Mouse (Mus musculus): Measurements from ENCODE around the gene Mcm8. TPM values are rescaled to one million over a fixed set of nuclear protein-coding genes. Genes with fewer than 3 reads are reported as not detected.

Gene Mcm8
- polyA plus RNA-seq (2015; fragmentation: Nextera tagmentation; extraction: Ambion mirVana): 8.7 and 10.0 TPM in 2 replicates

DNA sequence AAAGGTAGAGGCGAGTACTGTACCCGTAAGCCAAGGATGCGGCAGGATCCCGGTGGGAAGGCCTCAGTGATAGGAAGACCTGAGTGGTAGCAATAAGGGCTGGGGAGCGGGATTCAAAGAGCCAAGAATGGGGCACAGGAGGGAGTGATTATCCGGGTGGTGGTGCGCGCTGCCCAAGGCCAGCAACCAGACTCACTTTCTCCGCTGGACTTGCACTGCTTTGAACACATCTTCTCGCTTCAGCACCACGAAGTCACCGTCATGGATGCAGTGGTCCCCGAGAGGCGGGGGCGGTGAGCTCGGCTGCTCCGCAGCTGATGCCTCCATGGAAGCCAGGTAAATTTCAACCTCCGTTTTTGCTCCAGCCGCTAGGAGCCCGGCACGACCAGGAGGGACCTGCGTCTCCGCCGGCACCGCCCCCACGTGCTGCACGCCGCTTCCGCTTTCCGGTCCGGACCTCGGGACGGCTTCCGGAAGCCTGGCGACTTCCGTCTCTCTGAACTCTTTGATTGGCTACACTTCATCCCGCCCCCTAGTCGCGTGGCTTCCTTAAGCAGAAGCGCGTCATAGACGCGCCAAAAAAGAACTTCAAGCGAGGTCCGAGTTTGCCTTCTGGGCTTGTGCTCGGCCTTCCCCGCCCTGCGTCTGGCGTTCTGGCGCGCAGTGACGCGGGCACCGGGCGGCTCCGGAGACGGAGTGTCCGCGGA is at the start of gene Mcm8, which contains the start of gene Trmt6:
Gene Mcm8, plus strand, starts transcription at position 534 of the 707 bp plus-strand sequence.
Gene Trmt6, minus strand, starts transcription at position 448 of the 707 bp plus-strand sequence.
- Histone ChIP-seq H3K4me2 (ENCODE audit: low read depth, low read length) (peak within 1 kb of the TSS; percentile 82), H3K4me1 (ENCODE audit: control insufficient read depth, insufficient read depth, low read length) (peaks cover 5% of the 10 kb centered on the region; the same call in 1 of the 2 replicates), H3K27me3 (ENCODE audit: control insufficient read depth, insufficient read depth, low read length) (no peaks in the 10 kb centered on the region), H3K4me3 (ENCODE audit: low read length) (peak within 1 kb of the TSS; percentile 83), H3K36me3 (ENCODE audit: control insufficient read depth, insufficient read depth) (peaks cover 13% of the 10 kb centered on the region; the same call in 1 of the 2 replicates), H3K9ac (ENCODE audit: low read length) (peak within 1 kb of the TSS; percentile 80), H3K9me3 (replicated peaks; ENCODE audit: control insufficient read depth, low read length) (no peaks in the 10 kb centered on the region), H3K27ac (ENCODE audit: low read length) (peak within 1 kb of the TSS; percentile 65)
- under 1% methylated on average over 59 of the region's 59 CpGs for WGBS
- ATAC-seq (replicated peaks; ENCODE audit: extremely low read depth, insufficient read depth, low FRiP score): peak; percentile 100

DNA sequence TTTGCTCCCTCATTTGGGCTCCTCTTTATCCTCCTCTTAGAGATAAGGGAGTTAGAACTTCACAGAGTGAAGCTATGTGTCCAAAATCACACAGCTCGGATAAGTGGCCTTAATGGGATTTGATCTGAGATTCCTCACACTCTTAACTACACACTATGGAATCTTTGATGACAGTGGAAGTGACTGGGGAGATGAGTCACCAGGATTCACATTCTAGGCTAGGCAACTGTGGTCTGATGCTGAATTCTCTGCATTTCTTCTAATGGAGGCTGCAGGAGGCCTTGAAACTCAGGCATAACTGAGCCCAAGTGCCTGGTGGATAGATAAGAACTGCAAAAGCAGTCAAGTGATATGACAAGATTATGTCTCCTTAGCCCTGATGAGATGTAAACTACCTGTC is 45.1 kb upstream of the Mcm8 start:
- Histone ChIP-seq H3K4me3 (ENCODE audit: low read length) (no peak overlapping the region), H3K27me3 (ENCODE audit: control insufficient read depth, insufficient read depth, low read length) (no peaks in the 10 kb centered on the region), H3K4me2 (ENCODE audit: low read depth, low read length) (no peak overlapping the region), H3K4me1 (ENCODE audit: control insufficient read depth, insufficient read depth, low read length) (no peaks in the 10 kb centered on the region), H3K9me3 (replicated peaks; ENCODE audit: control insufficient read depth, low read length) (no peaks in the 10 kb centered on the region), H3K36me3 (ENCODE audit: control insufficient read depth, insufficient read depth) (no peaks in the 10 kb centered on the region), H3K27ac (ENCODE audit: low read length) (no peak overlapping the region), H3K9ac (ENCODE audit: low read length) (no peak overlapping the region)
- 26% methylated on average over 1 of the region's 1 CpGs for WGBS
- ATAC-seq (replicated peaks; ENCODE audit: extremely low read depth, insufficient read depth, low FRiP score): no peak

- H3K9ac ChIP-seq (ENCODE audit: low read length): no peak within 1 kb of the TSS
- peak within 1 kb of the TSS; percentile 82 for H3K4me2 ChIP-seq (ENCODE audit: low read depth, low read length)
- peaks cover 5% of the 10 kb centered on the region for H3K4me1 ChIP-seq (ENCODE audit: control insufficient read depth, insufficient read depth, low read length)
- no peak for ATAC-seq (replicated peaks; ENCODE audit: extremely low read depth, insufficient read depth, low FRiP score)
- no peaks in the 10 kb centered on the region for H3K9me3 ChIP-seq (replicated peaks; ENCODE audit: control insufficient read depth, low read length)
- H3K36me3 ChIP-seq (ENCODE audit: control insufficient read depth, insufficient read depth): no peaks in the 10 kb centered on the region
- H3K27me3 ChIP-seq (ENCODE audit: control insufficient read depth, insufficient read depth, low read length): peaks cover 7% of the 10 kb centered on the region
- 16% methylated on average over 4 of the region's 4 CpGs for WGBS
- no peak within 1 kb of the TSS for H3K27ac ChIP-seq (ENCODE audit: low read length)
- peak within 1 kb of the TSS; percentile 48 for H3K4me3 ChIP-seq (ENCODE audit: low read length)
Observed at GRCm38 (mm10) chr2:132780978-132781377, 35.0 kb upstream of the Mcm8 start, which contains the start of gene Chgb. Chgb (plus strand) TSS chr2:132781278.

DNA sequence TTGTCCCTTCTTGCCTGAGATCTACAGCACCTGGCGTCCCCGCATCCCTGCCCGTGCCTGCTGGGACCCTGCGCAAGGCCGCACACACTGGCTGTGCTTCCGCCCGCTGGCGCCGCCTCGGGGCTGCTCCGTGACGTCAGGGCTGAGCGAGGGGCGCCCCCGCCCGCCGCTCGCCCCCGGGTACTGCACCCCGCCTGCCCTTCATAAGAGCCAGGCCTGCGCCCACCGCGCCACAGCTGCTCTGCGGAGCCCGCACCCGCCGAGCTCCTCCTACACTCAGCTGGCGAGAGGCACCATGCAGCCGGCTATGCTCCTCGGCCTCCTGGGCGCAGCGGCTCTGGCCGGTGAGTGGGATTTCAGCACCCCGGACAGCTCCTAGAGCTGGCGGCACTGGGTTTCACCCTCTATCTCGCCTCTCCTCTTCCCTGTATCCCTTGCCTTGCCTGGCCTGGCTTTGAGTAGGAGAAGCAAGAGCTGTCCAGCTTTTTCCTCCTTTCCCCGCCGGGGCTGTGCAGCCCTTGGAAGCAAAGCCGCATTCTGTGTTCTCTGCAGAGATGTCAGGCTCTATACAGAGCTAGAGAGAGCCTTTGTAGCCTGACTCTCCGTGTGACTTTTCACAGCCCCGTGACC is 34.4 kb upstream of the Mcm8 start:
- no peaks in the 10 kb centered on the region for H3K36me3 ChIP-seq (ENCODE audit: control insufficient read depth, insufficient read depth)
- H3K27me3 ChIP-seq (ENCODE audit: control insufficient read depth, insufficient read depth, low read length): peaks cover 7% of the 10 kb centered on the region
- peak overlapping the region; percentile 48 for H3K4me3 ChIP-seq (ENCODE audit: low read length)
- under 1% methylated on average over 41 of the region's 41 CpGs for WGBS
- H3K4me2 ChIP-seq (ENCODE audit: low read depth, low read length): peak overlapping the region; percentile 82
- H3K27ac ChIP-seq (ENCODE audit: low read length): no peak overlapping the region
- no peaks in the 10 kb centered on the region for H3K9me3 ChIP-seq (replicated peaks; ENCODE audit: control insufficient read depth, low read length)
- ATAC-seq (replicated peaks; ENCODE audit: extremely low read depth, insufficient read depth, low FRiP score): peak; percentile 99
- peaks cover 5% of the 10 kb centered on the region for H3K4me1 ChIP-seq (ENCODE audit: control insufficient read depth, insufficient read depth, low read length)
- H3K9ac ChIP-seq (ENCODE audit: low read length): no peak overlapping the region

- H3K36me3 ChIP-seq (ENCODE audit: control insufficient read depth, insufficient read depth): no peaks in the 10 kb centered on the region
- no peaks in the 10 kb centered on the region for H3K9me3 ChIP-seq (replicated peaks; ENCODE audit: control insufficient read depth, low read length)
- H3K4me2 ChIP-seq (ENCODE audit: low read depth, low read length): no peak overlapping the region
- no peak for ATAC-seq (replicated peaks; ENCODE audit: extremely low read depth, insufficient read depth, low FRiP score)
- no peak overlapping the region for H3K4me3 ChIP-seq (ENCODE audit: low read length)
- H3K27me3 ChIP-seq (ENCODE audit: control insufficient read depth, insufficient read depth, low read length): peaks cover 7% of the 10 kb centered on the region
- H3K4me1 ChIP-seq (ENCODE audit: control insufficient read depth, insufficient read depth, low read length): peaks cover 5% of the 10 kb centered on the region
- H3K27ac ChIP-seq (ENCODE audit: low read length): no peak overlapping the region
- WGBS: 73% methylated on average over 6 of the region's 6 CpGs
- no peak overlapping the region for H3K9ac ChIP-seq (ENCODE audit: low read length)
Observed at GRCm38 (mm10) chr2:132784039-132784438, 31.9 kb upstream of the Mcm8 start.

DNA sequence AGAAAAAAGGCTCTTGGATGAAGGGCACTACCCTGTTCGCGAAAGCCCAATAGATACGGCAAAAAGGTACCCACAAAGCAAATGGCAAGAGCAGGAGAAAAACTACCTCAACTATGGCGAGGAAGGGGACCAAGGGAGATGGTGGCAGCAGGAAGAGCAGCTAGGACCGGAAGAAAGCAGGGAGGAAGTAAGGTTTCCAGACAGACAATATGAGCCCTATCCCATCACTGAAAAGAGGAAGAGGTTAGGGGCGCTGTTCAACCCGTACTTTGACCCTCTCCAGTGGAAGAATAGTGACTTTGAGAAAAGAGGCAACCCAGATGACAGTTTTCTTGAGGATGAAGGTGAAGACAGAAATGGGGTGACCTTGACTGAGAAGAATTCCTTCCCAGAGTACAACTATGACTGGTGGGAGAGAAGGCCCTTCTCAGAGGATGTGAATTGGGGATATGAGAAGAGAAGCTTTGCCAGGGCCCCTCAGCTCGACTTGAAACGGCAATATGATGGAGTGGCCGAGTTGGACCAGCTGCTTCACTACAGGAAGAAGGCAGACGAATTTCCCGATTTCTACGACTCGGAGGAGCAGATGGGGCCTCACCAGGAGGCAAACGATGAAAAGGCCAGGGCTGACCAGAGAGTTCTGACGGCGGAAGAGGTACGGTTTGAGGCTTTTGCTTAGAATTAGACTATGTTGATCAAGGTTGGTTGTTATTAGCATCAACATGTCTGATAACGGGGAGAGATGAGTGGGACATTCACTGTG is 22.3 kb upstream of the Mcm8 start:
- WGBS: 81% methylated on average over 19 of the region's 19 CpGs
- H3K9me3 ChIP-seq (replicated peaks; ENCODE audit: control insufficient read depth, low read length): no peaks in the 10 kb centered on the region
- H3K9ac ChIP-seq (ENCODE audit: low read length): no peak overlapping the region
- H3K4me1 ChIP-seq (ENCODE audit: control insufficient read depth, insufficient read depth, low read length): no peaks in the 10 kb centered on the region
- no peak overlapping the region for H3K27ac ChIP-seq (ENCODE audit: low read length)
- H3K27me3 ChIP-seq (ENCODE audit: control insufficient read depth, insufficient read depth, low read length): no peaks in the 10 kb centered on the region
- no peaks in the 10 kb centered on the region for H3K36me3 ChIP-seq (ENCODE audit: control insufficient read depth, insufficient read depth)
- no peak for ATAC-seq (replicated peaks; ENCODE audit: extremely low read depth, insufficient read depth, low FRiP score)
- H3K4me3 ChIP-seq (ENCODE audit: low read length): no peak overlapping the region
- H3K4me2 ChIP-seq (ENCODE audit: low read depth, low read length): no peak overlapping the region

DNA sequence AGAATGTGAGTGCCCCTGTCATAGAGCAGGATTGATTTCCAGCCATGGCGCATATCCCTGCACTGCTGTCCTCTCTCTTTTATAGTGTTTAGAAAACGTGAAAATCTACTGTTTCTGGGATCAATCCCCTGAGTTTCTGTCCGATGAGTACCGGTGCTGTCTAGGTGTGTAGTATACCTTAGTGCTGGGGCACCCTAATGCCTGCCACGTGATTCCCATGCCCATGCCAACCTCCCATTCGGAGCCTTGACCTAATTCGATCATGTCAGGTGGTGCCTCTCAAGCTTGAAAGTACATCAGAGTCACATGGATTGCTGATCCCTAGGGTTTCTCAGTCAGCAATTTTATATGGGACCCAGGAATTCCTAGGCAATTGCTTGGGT is 21.7 kb upstream of the Mcm8 start:
- H3K36me3 ChIP-seq (ENCODE audit: control insufficient read depth, insufficient read depth): no peaks in the 10 kb centered on the region
- WGBS: 80% methylated on average over 7 of the region's 7 CpGs
- ATAC-seq (replicated peaks; ENCODE audit: extremely low read depth, insufficient read depth, low FRiP score): no peak

GRCm38 (mm10) chr2:132802976-132803375 is 13.0 kb upstream of the Mcm8 start:
- Histone ChIP-seq H3K4me2 (ENCODE audit: low read depth, low read length) (no peak overlapping the region), H3K9me3 (replicated peaks; ENCODE audit: control insufficient read depth, low read length) (no peaks in the 10 kb centered on the region), H3K4me3 (ENCODE audit: low read length) (no peak overlapping the region), H3K4me1 (ENCODE audit: control insufficient read depth, insufficient read depth, low read length) (no peaks in the 10 kb centered on the region), H3K27ac (ENCODE audit: low read length) (no peak overlapping the region), H3K9ac (ENCODE audit: low read length) (no peak overlapping the region), H3K36me3 (ENCODE audit: control insufficient read depth, insufficient read depth) (peaks cover 39% of the 10 kb centered on the region), H3K27me3 (ENCODE audit: control insufficient read depth, insufficient read depth, low read length) (no peaks in the 10 kb centered on the region)
- 90% methylated on average over 2 of the region's 2 CpGs for WGBS
- ATAC-seq (replicated peaks; ENCODE audit: extremely low read depth, insufficient read depth, low FRiP score): no peak

More for the DNA sequence above, 21.7 kb upstream of the Mcm8 start:
- H3K9ac ChIP-seq (ENCODE audit: low read length): no peak overlapping the region
- H3K4me3 ChIP-seq (ENCODE audit: low read length): no peak overlapping the region
- no peaks in the 10 kb centered on the region for H3K9me3 ChIP-seq (replicated peaks; ENCODE audit: control insufficient read depth, low read length)
- no peak overlapping the region for H3K4me2 ChIP-seq (ENCODE audit: low read depth, low read length)
- H3K27me3 ChIP-seq (ENCODE audit: control insufficient read depth, insufficient read depth, low read length): no peaks in the 10 kb centered on the region
- H3K27ac ChIP-seq (ENCODE audit: low read length): no peak overlapping the region
- H3K4me1 ChIP-seq (ENCODE audit: control insufficient read depth, insufficient read depth, low read length): no peaks in the 10 kb centered on the region
